Mouse (Mus musculus) spleen, adult 2 months (tissue): ENCODE results near the gene Slc35f6. TPM values are rescaled to one million over a fixed set of nuclear protein-coding genes. Genes with fewer than 3 reads are reported as not detected.

Experiments used
- DNase-seq, 2 experiments: peaks; one replicate each; pipeline versions ENCODE4 v3.0.0 to v3.0.0-alpha.2; 2012 to 2021; ENCODE audit warnings: low spot score in 2 of 2, low read depth in 1 of 2
- H3K27ac ChIP-seq: fragments of 200-500 bp; 2 replicates; pipeline ENCODE4 v1.5.1; 2012; ENCODE audit warnings: low read length, inconsistent platforms; ENCODE audit not compliant: insufficient read depth
- H3K27me3 ChIP-seq: fragments of 200-500 bp; 2 replicates; pipeline ENCODE4 v1.6.1; 2012; ENCODE audit warnings: mild to moderate bottlenecking, moderate library complexity, low read length, inconsistent platforms; ENCODE audit not compliant: control insufficient read depth, insufficient read depth
- H3K36me3 ChIP-seq: fragments of 200-500 bp; 2 replicates; pipeline ENCODE4 v1.6.1; 2012; ENCODE audit warnings: mild to moderate bottlenecking, low read length, inconsistent platforms; ENCODE audit not compliant: control insufficient read depth, insufficient read depth
- H3K4me1 ChIP-seq: fragments of 200-500 bp; 2 replicates; pipeline ENCODE4 v1.6.1; 2011; ENCODE audit warnings: inconsistent platforms; ENCODE audit not compliant: control insufficient read depth, insufficient read depth, insufficient read length
- H3K4me3 ChIP-seq: fragments of 200-500 bp; 2 replicates; pipeline ENCODE4 v1.5.1; 2011; ENCODE audit warnings: mild to moderate bottlenecking, inconsistent platforms; ENCODE audit not compliant: insufficient read depth, insufficient read length; ENCODE audit errors: extremely low read depth
- CTCF ChIP-seq: fragments of 200-500 bp; IDR thresholded peaks from 2 replicates; pipeline ENCODE4 v1.5.1; 2011; ENCODE audit warnings: mild to moderate bottlenecking, inconsistent platforms; ENCODE audit not compliant: insufficient read depth, insufficient read length, insufficient replicate concordance; ENCODE audit errors: extremely low read depth
- POLR2A ChIP-seq: fragments of 200-500 bp; IDR thresholded peaks from 2 replicates; pipeline ENCODE4 v1.6.1; 2011; ENCODE audit warnings: low read depth, low read length, inconsistent platforms
- WGBS: fragments of 180-500 bp; shearing (Covaris S2); methylation state at CpG from one replicate; pipeline ENCODE4 v1.1.7; 2018; 5-methylcytosine and 5-hydroxymethylcytosine counted together
- polyA plus RNA-seq: library from polyadenylated mRNA; depleted of rRNA; stranded (reverse); fragments of >200 nt; gene quantifications from 2 replicates; pipeline ENCODE4 v1.2.3, GENCODE M21; 2012

Gene Slc35f6
- polyA plus RNA-seq, 1 experiment, result 56.6 TPM

GRCm38 (mm10) chr5:30619211-30619610, 28.5 kb upstream of the Slc35f6 start:
- peaks cover 10% of the 10 kb centered on the region for H3K4me1 ChIP-seq
- H3K4me3 ChIP-seq, result no peak overlapping the region
- WGBS, result 69% methylated on average over 2 of the region's 2 CpGs
- no peak for DNase-seq
- H3K36me3 ChIP-seq, result no peaks in the 10 kb centered on the region
- no peak for TF ChIP-seq CTCF
- no peak for TF ChIP-seq POLR2A
- no peak overlapping the region for H3K27ac ChIP-seq
- H3K27me3 ChIP-seq, result 0 out of 2 replicates have a peak, but pooled peaks cover 4% of the 10 kb centered on the region

- no peak overlapping the region for H3K4me3 ChIP-seq
- WGBS, result 96% methylated on average over 20 of the region's 20 CpGs
These were observed 27.2 kb upstream of the Slc35f6 start for GRCm38 (mm10) chr5:30620567-30620966.

GRCm38 (mm10) chr5:30621211-30621790, 26.4 kb upstream of the Slc35f6 start:
- H3K27ac ChIP-seq, result no peak overlapping the region
- no peaks in the 10 kb centered on the region for H3K36me3 ChIP-seq
- 0 out of 2 replicates have a peak, but pooled peaks cover 4% of the 10 kb centered on the region for H3K27me3 ChIP-seq
- TF ChIP-seq CTCF (no peak), POLR2A (no peak)
- 92% methylated on average over 9 of the region's 9 CpGs for WGBS
- no peak for DNase-seq
- no peak overlapping the region for H3K4me3 ChIP-seq
- H3K4me1 ChIP-seq, result peaks cover 10% of the 10 kb centered on the region; the same call in 1 of the 2 replicates

More at GRCm38 (mm10) chr5:30620567-30620966, 27.2 kb upstream of the Slc35f6 start:
- DNase-seq, result no peak
- H3K36me3 ChIP-seq, result no peaks in the 10 kb centered on the region
- H3K27me3 ChIP-seq, result 0 out of 2 replicates have a peak, but pooled peaks cover 4% of the 10 kb centered on the region
- H3K27ac ChIP-seq, result no peak overlapping the region
- TF ChIP-seq POLR2A (no peak), CTCF (no peak)
- H3K4me1 ChIP-seq, result peaks cover 10% of the 10 kb centered on the region; the same call in 1 of the 2 replicates

- no peak for DNase-seq
- Histone ChIP-seq H3K36me3 (no peaks in the 10 kb centered on the region), H3K4me3 (no peak overlapping the region), H3K4me1 (peaks cover 10% of the 10 kb centered on the region; the same call in 1 of the 2 replicates), H3K27ac (no peak overlapping the region), H3K27me3 (0 out of 2 replicates have a peak, but pooled peaks cover 4% of the 10 kb centered on the region)
- TF ChIP-seq POLR2A, result no peak
- no peak for TF ChIP-seq CTCF
- 74% methylated on average over 22 of the region's 22 CpGs for WGBS
These were observed 25.9 kb upstream of the Slc35f6 start for GRCm38 (mm10) chr5:30621844-30622176.

- Histone ChIP-seq H3K27ac (no peak overlapping the region), H3K36me3 (no peaks in the 10 kb centered on the region), H3K4me3 (peak overlapping the region; percentile 46; the same call in 1 of the 2 replicates), H3K4me1 (peaks cover 10% of the 10 kb centered on the region; the same call in 1 of the 2 replicates), H3K27me3 (0 out of 2 replicates have a peak, but pooled peaks cover 4% of the 10 kb centered on the region)
- 12% methylated on average over 69 of the region's 69 CpGs for WGBS
- peak; percentile 9 to 48 for DNase-seq
- TF ChIP-seq CTCF, result no peak
- no peak for TF ChIP-seq POLR2A
These were observed 25.4 kb upstream of the Slc35f6 start for GRCm38 (mm10) chr5:30622177-30622840.

GRCm38 (mm10) chr5:30622841-30623185, 24.9 kb upstream of the Slc35f6 start:
- H3K27me3 ChIP-seq, result 0 out of 2 replicates have a peak, but pooled peaks cover 4% of the 10 kb centered on the region
- no peaks in the 10 kb centered on the region for H3K36me3 ChIP-seq
- no peak overlapping the region for H3K27ac ChIP-seq
- 7% methylated on average over 10 of the region's 10 CpGs for WGBS
- DNase-seq, result no peak
- H3K4me3 ChIP-seq, result peak overlapping the region; percentile 46; the same call in 1 of the 2 replicates
- no peak for TF ChIP-seq POLR2A
- no peak for TF ChIP-seq CTCF
- H3K4me1 ChIP-seq, result peaks cover 10% of the 10 kb centered on the region; the same call in 1 of the 2 replicates

- Histone ChIP-seq H3K4me1 (peaks cover 10% of the 10 kb centered on the region; the same call in 1 of the 2 replicates), H3K36me3 (no peaks in the 10 kb centered on the region), H3K27me3 (0 out of 2 replicates have a peak, but pooled peaks cover 4% of the 10 kb centered on the region), H3K27ac (no peak overlapping the region), H3K4me3 (no peak overlapping the region)
- TF ChIP-seq POLR2A (no peak), CTCF (no peak)
- no peak for DNase-seq
- whole genome bisulfite sequencing, result 23% methylated on average over 2 of the region's 2 CpGs
These were observed 24.4 kb upstream of the Slc35f6 start for GRCm38 (mm10) chr5:30623380-30623779.
